Mouse (Mus musculus): ENCODE measurements around the gene Pid1.

DNA sequence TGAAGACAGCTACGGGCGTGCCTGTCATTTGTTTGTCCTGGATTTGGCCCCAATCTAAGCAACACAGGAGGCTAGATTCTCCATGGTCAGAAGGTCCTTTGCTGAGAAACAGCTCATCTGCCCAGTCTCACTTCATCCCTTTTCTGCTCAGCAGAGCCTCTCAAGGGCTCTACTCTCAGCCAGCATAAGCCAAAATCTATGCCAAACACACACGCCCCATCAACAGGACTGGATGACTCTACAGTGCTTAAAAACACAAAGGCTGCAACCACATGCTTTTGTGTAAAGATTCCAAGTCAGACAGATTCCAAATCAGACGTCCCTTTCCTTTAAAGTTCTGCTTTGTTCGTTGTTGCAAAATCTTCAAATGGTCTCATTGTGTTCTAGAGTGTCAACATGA, 174.5 kb downstream of the Pid1 start:
- TF ChIP-seq CTCF (IDR thresholded peaks at IDR 0.05; ENCODE audit: low read depth) (no peak), EP300 (IDR thresholded peaks at IDR 0.05; ENCODE audit: low read depth) (no peak)
